Mouse (Mus musculus): ENCODE data around the gene Fam174b.

Fam174b gene

GRCm38 (mm10) chr7:73749983-73750382, 9.9 kb downstream of the Fam174b start:
- DNase-seq = no peak

GRCm38 (mm10) chr7:73753598-73753997, 13.5 kb downstream of the Fam174b start:
- no peak for DNase-seq

GRCm38 (mm10) chr7:73755377-73756110, 15.4 kb downstream of the Fam174b start:
- DNase-seq = no peak

- DNase-seq = no peak
Measured at GRCm38 (mm10) chr7:73761691-73762189, 21.6 kb downstream of the Fam174b start.

GRCm38 (mm10) chr7:73764679-73765078, 24.6 kb downstream of the Fam174b start:
- no peak for DNase-seq

- DNase-seq = no peak
Measured at GRCm38 (mm10) chr7:73765186-73765903, 25.2 kb downstream of the Fam174b start.

GRCm38 (mm10) chr7:73769224-73769623, 29.1 kb downstream of the Fam174b start:
- no peak for DNase-seq

- peak; percentile 27 to 50 for DNase-seq
Measured at GRCm38 (mm10) chr7:73771384-73772274, 31.5 kb downstream of the Fam174b start.

- DNase-seq = peak in 1 of 2 experiments; percentile 8
Measured at GRCm38 (mm10) chr7:73772275-73772765, 32.2 kb downstream of the Fam174b start.

- no peak for DNase-seq
Measured at GRCm38 (mm10) chr7:73774781-73775180, 34.7 kb downstream of the Fam174b start.

GRCm38 (mm10) chr7:73777777-73778176, 37.7 kb downstream of the Fam174b start:
- no peak for DNase-seq

- DNase-seq = no peak
Measured at GRCm38 (mm10) chr7:73784736-73785428, 44.8 kb downstream of the Fam174b start.

- DNase-seq = no peak
Measured at GRCm38 (mm10) chr7:73785815-73786214, 45.7 kb downstream of the Fam174b start.

- DNase-seq = no peak
Measured at GRCm38 (mm10) chr7:73787513-73787912, 47.4 kb downstream of the Fam174b start.

GRCm38 (mm10) chr7:73791096-73791495, 51.0 kb downstream of the Fam174b start:
- no peak for DNase-seq

- DNase-seq = no peak
Measured at GRCm38 (mm10) chr7:73792155-73792554, 52.1 kb downstream of the Fam174b start.

- no peak for DNase-seq
Measured at GRCm38 (mm10) chr7:73792641-73793040, 52.5 kb downstream of the Fam174b start.

- peak; percentile 10 to 19 for DNase-seq
Measured at GRCm38 (mm10) chr7:73809261-73809660, 69.2 kb downstream of the Fam174b start.

GRCm38 (mm10) chr7:73811439-73811838, 71.3 kb downstream of the Fam174b start:
- no peak for DNase-seq

GRCm38 (mm10) chr7:73812176-73812575, 72.1 kb downstream of the Fam174b start:
- no peak for DNase-seq

- DNase-seq = no peak
Measured at GRCm38 (mm10) chr7:73813887-73814286, 73.8 kb downstream of the Fam174b start.

GRCm38 (mm10) chr7:73814454-73814853, 74.4 kb downstream of the Fam174b start:
- no peak for DNase-seq

Data from cerebellum, postnatal 25 days (tissue).